Mouse (Mus musculus) MEL (cell line): ENCODE data around the gene Ifit1bl2.

Experiments used
- CHD2 ChIP-seq: IDR thresholded peaks from 2 replicates; pipeline ENCODE4 v1.6.1; 2011; ENCODE audit warnings: low read length, improper control_type of control experiment
- CTCF ChIP-seq, 3 experiments: IDR thresholded peaks in 2 of 3; conservative IDR thresholded peaks in 1 of 3; 2 replicates each; pipeline ENCODE4 v1.5.1; 2011 to 2012; ENCODE audit warnings: low read length in 3 of 3, low read depth in 2 of 3, mild to moderate bottlenecking in 2 of 3, improper control_type of control experiment in 1 of 3, inconsistent platforms in 1 of 3, mixed read lengths in 1 of 3, moderate library complexity in 1 of 3; ENCODE audit not compliant: control insufficient read depth in 1 of 3, insufficient read depth in 1 of 3, poor library complexity in 1 of 3, severe bottlenecking in 1 of 3
- ELF1 ChIP-seq: IDR thresholded peaks from 2 replicates; pipeline ENCODE4 v1.6.1; 2014; ENCODE audit warnings: low read depth, mild to moderate bottlenecking, inconsistent platforms, low read length, improper control_type of control experiment, moderate library complexity
- EP300 ChIP-seq, 2 experiments: IDR thresholded peaks; 2 replicates each; pipeline ENCODE4 v1.6.1; 2011; ENCODE audit warnings: improper control_type of control experiment in 2 of 2, low read length in 2 of 2, low read depth in 1 of 2, mild to moderate bottlenecking in 1 of 2
- GATA1 ChIP-seq: IDR thresholded peaks from 2 replicates; pipeline ENCODE4 v1.6.1; 2011; ENCODE audit warnings: low read depth, low read length, improper control_type of control experiment
- MAX ChIP-seq: IDR thresholded peaks from 2 replicates; pipeline ENCODE4 v1.6.1; 2011; ENCODE audit warnings: low read length, improper control_type of control experiment
- NRF1 ChIP-seq: IDR thresholded peaks from 2 replicates; pipeline ENCODE4 v1.6.1; 2014; ENCODE audit warnings: low read depth, mild to moderate bottlenecking, inconsistent platforms, low read length, improper control_type of control experiment, moderate library complexity; ENCODE audit not compliant: poor library complexity, insufficient read depth, severe bottlenecking
- POLR2A ChIP-seq, 2 experiments: IDR thresholded peaks; 2 replicates each; pipeline ENCODE4 v1.6.1; 2011 to 2012; ENCODE audit warnings: low read length in 2 of 2, mild to moderate bottlenecking in 2 of 2, control low read depth in 1 of 2, improper control_type of control experiment in 1 of 2, low read depth in 1 of 2, moderate library complexity in 1 of 2; ENCODE audit not compliant: control insufficient read depth in 1 of 2, insufficient read depth in 1 of 2, poor library complexity in 1 of 2
- POLR2AphosphoS2 ChIP-seq: IDR thresholded peaks from 2 replicates; pipeline ENCODE4 v1.6.1; 2011; ENCODE audit warnings: low read length, improper control_type of control experiment
- RCOR1 ChIP-seq: IDR thresholded peaks from 2 replicates; pipeline ENCODE4 v1.6.1; 2012; ENCODE audit warnings: low read depth, mild to moderate bottlenecking, inconsistent platforms, low read length, improper control_type of control experiment
- UBTF ChIP-seq: IDR thresholded peaks from 2 replicates; pipeline ENCODE4 v1.6.1; 2012; ENCODE audit warnings: low read depth, mild to moderate bottlenecking, inconsistent platforms, low read length, improper control_type of control experiment, moderate library complexity, borderline replicate concordance; ENCODE audit not compliant: insufficient read depth
- USF1 ChIP-seq: IDR thresholded peaks from 2 replicates; pipeline ENCODE4 v1.6.1; 2014; ENCODE audit warnings: low read depth, mild to moderate bottlenecking, inconsistent platforms, low read length, improper control_type of control experiment, moderate library complexity

DNA sequence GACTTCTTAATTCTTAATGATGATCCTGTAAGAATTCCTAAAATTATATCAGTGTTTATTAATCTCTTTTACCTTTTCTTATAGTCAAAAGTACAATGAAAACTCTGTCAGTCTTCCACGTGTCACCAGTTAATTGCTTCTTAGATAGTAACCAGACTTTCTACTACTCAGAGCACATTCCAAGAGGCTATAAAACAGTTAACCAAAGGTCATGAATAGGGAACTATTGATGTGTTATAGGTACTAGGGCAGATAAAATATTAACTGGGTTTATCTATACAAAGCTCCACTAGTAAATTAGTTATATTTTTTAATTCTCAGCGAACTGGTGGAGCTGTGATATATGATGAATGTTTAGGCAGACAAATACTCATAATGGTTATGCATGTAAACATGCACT lies 13.0 kb downstream of the Ifit1bl2 start:
- no peak for TF ChIP-seq RCOR1
- TF ChIP-seq CTCF (IDR thresholded peaks at IDR 0.05 in 2 of 3, conservative IDR thresholded peaks at IDR 0.05 in 1 of 3; ENCODE audit: control insufficient read depth in 1 of 3, insufficient read depth in 1 of 3, low read depth in 2 of 3, low read length in 3 of 3, poor library complexity in 1 of 3, severe bottlenecking in 1 of 3), result no peak
- no peak for TF ChIP-seq MAX
- TF ChIP-seq GATA1, result no peak
- TF ChIP-seq POLR2AphosphoS2, result no peak
- TF ChIP-seq CHD2, result no peak
- TF ChIP-seq POLR2A (IDR thresholded peaks at IDR 0.05; ENCODE audit: control insufficient read depth in 1 of 2, insufficient read depth in 1 of 2, low read depth in 1 of 2, low read length in 2 of 2, poor library complexity in 1 of 2), result no peak
- no peak for TF ChIP-seq UBTF
- TF ChIP-seq USF1, result no peak
- no peak for TF ChIP-seq ELF1
- no peak for TF ChIP-seq EP300 (IDR thresholded peaks at IDR 0.05; ENCODE audit: low read depth in 1 of 2, low read length in 2 of 2)
- no peak for TF ChIP-seq NRF1
